Mouse (Mus musculus): ENCODE results near the gene Plxna4.

DNA sequence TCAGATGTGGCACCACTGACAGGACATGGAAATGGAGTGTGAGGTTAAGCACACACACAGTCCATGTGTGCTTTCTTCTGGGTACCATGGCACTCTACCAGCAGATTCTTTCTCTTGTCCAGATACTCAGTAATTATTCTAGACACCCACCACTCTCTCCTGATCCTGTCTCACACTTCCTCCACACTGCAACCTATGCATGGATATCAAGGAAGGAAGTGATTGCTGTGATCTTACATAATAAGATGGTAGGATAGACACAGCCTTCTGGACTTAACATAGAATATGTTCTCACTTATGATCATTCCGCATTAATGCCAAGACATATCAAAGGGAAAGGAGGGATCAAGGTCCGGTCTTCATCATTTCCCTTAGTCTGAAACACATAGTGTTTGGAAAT, 92.5 kb downstream of the Plxna4 start:
- no peak for TF ChIP-seq CTCF (IDR thresholded peaks at IDR 0.05; ENCODE audit: borderline replicate concordance, insufficient read depth, low read length)
- no peak for TF ChIP-seq POLR2A (IDR thresholded peaks at IDR 0.05; ENCODE audit: low read depth, low read length)
